Mouse (Mus musculus): Measurements from ENCODE around the gene Frem2. TPM values are rescaled to one million over a fixed set of nuclear protein-coding genes. Genes with fewer than 3 reads are reported as not detected.

Gene Frem2
- polyA plus RNA-seq, 1 experiment from 2014 or later = 2.9 TPM

DNA sequence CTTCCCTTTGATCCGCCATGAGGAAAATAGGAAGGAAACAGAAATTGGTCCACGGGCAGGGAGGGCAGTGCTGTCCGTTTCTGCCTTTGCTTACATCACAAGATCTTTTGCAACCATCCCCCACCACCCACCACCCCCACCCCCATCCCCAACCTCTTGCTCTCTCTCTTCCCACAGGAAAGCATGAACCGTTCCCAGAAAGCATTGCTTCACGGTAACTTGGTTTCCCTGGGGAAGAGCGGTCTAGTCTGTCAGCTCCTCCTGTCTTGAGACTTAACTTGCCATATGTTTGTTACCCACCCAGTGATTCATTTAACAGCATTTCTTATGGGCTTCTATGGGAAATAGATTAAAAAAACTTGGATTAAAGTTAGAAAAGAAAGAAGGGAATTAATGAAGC lies 85.5 kb downstream of the Frem2 start:
- DNase-seq (ENCODE audit: low spot score) = no peak
- Histone ChIP-seq H3K4me1 (no peaks in the 10 kb centered on the region), H3K27me3 (ENCODE audit: low read depth, poor library complexity, severe bottlenecking) (no peaks in the 10 kb centered on the region), H3K36me3 (no peaks in the 10 kb centered on the region), H3K4me3 (no peak overlapping the region), H3K27ac (no peak overlapping the region), H3K9me3 (replicated peaks) (no peaks in the 10 kb centered on the region)
- WGBS = 83% methylated on average over 6 of the region's 6 CpGs

DNA sequence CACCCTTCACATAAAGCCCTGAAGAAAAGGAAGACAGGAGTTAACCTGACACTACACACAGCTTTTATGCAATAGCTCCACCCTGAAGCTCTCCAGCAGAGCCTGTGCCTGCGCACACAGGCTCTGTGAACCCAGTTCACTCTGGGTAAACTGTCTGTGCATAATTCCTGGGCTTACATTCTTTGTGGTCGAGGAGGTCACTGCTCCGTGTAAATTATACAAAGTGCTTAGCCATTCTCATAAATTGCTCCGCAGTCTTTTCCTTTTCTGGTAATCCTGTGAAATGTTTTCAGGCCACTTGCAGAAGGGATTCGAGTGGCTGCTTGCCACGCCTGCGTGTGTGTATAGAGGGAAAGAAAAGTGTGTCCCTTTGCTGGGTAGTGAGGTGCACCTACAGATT lies 92.6 kb downstream of the Frem2 start:
- H3K36me3 ChIP-seq = no peaks in the 10 kb centered on the region
- H3K4me3 ChIP-seq = no peak overlapping the region
- H3K4me1 ChIP-seq = 0 out of 2 replicates have a peak, but pooled peaks cover 3% of the 10 kb centered on the region
- 81% methylated on average over 7 of the region's 7 CpGs for WGBS
- no peak for DNase-seq (ENCODE audit: low spot score)
- H3K27me3 ChIP-seq (ENCODE audit: low read depth, poor library complexity, severe bottlenecking) = no peaks in the 10 kb centered on the region
- no peak overlapping the region for H3K27ac ChIP-seq
- H3K9me3 ChIP-seq (replicated peaks) = no peaks in the 10 kb centered on the region

DNA sequence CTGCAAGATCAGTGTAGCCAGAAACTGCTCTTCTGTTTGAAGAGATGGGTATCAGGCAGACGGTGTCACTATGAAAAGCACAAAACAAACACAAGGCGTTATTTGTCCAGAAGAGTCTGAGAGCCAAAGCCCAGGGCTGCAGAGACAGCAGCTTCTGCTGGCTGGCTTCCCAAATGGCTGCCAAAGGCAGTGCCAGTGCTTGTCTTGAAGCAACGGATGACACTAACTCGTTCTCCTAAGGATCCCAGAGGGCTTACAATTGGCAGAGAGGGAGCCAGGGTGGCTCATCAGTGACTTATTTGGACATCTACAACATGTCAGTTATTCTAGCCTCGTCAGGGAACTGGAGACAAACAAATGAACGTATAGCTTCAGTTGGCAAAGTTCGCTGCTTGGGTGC lies 93.4 kb downstream of the Frem2 start:
- WGBS = 76% methylated on average over 7 of the region's 7 CpGs
- DNase-seq (ENCODE audit: low spot score) = no peak

DNA sequence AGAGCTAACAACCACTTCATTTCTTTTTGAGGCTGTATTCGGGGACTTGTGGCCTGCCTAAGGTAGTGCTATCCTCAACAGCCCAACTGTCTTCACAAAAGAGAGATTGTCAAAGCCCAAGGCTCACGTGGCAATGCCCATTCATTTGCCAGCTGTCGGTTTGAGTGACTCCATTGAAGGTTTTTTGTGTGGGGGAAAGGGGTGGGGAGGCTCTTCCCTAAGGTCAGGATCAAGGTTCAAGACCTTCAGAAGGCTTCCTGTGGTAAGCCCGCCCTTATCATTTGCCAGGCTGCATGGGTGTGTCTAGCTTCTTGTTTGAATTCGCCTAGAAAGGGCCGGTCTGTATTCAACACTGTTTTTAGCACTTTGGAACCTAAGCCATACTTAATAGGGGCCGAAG lies 95.3 kb downstream of the Frem2 start:
- Histone ChIP-seq H3K9me3 (replicated peaks) (no peaks in the 10 kb centered on the region), H3K36me3 (no peaks in the 10 kb centered on the region), H3K4me1 (0 out of 2 replicates have a peak, but pooled peaks cover 9% of the 10 kb centered on the region), H3K27ac (no peak overlapping the region), H3K27me3 (ENCODE audit: low read depth, poor library complexity, severe bottlenecking) (no peaks in the 10 kb centered on the region), H3K4me3 (no peak overlapping the region)
- 82% methylated on average over 7 of the region's 7 CpGs for WGBS
- DNase-seq (ENCODE audit: low spot score) = no peak

More for the DNA sequence above, 93.4 kb downstream of the Frem2 start:
- Histone ChIP-seq H3K4me1 (0 out of 2 replicates have a peak, but pooled peaks cover 8% of the 10 kb centered on the region), H3K36me3 (no peaks in the 10 kb centered on the region), H3K27me3 (ENCODE audit: low read depth, poor library complexity, severe bottlenecking) (no peaks in the 10 kb centered on the region), H3K27ac (no peak overlapping the region), H3K9me3 (replicated peaks) (no peaks in the 10 kb centered on the region), H3K4me3 (no peak overlapping the region)

DNA sequence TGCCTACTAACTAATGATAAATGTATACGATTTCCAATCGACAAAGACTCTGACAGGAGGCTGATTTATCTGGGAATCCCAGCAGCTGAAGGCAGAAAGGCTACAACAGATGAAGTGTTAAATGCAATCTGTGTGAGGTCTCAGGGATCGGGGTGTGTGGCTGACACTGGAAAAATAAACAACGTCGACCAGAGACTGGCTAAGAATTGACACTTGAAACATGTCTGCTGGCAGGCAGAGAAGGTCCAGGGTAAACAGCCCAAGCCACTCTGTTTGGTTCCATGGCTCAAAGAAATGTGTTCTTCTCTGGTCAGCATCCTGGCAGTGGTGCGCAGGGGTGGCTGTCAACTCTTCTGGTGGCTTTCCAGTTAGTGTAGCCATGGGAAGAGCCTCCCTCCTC lies 98.1 kb downstream of the Frem2 start:
- Histone ChIP-seq H3K36me3 (no peaks in the 10 kb centered on the region), H3K4me3 (no peak overlapping the region), H3K27ac (no peak overlapping the region), H3K9me3 (replicated peaks) (no peaks in the 10 kb centered on the region), H3K4me1 (0 out of 2 replicates have a peak, but pooled peaks cover 6% of the 10 kb centered on the region), H3K27me3 (ENCODE audit: low read depth, poor library complexity, severe bottlenecking) (no peaks in the 10 kb centered on the region)
- DNase-seq (ENCODE audit: low spot score) = no peak
- WGBS = 29% methylated on average over 6 of the region's 6 CpGs

DNA sequence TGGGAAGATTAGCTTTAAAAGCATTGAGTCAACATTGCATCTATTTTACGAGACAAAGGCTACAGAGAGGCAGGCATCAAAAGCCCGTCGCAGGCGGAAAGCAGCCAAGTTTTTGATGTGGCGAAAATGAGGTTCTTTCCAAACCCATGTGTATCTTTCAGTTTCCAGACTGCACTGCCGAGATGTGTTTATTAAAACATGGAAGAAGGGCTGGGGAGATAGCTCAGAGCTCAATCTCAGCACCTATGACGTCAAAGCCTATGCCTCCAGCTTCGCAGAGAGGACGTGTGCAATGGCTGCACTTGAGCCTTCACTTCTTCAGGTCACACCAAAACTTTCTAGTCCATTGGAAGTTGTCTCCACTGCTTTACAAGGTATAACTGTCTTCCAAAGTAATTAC lies 98.9 kb downstream of the Frem2 start:
- DNase-seq (ENCODE audit: low spot score) = no peak
- H3K9me3 ChIP-seq (replicated peaks) = no peaks in the 10 kb centered on the region
- H3K27me3 ChIP-seq (ENCODE audit: low read depth, poor library complexity, severe bottlenecking) = no peaks in the 10 kb centered on the region
- no peaks in the 10 kb centered on the region for H3K36me3 ChIP-seq
- 82% methylated on average over 9 of the region's 9 CpGs for WGBS
- 0 out of 2 replicates have a peak, but pooled peaks cover 6% of the 10 kb centered on the region for H3K4me1 ChIP-seq
- no peak overlapping the region for H3K4me3 ChIP-seq
- H3K27ac ChIP-seq = no peak overlapping the region

DNA sequence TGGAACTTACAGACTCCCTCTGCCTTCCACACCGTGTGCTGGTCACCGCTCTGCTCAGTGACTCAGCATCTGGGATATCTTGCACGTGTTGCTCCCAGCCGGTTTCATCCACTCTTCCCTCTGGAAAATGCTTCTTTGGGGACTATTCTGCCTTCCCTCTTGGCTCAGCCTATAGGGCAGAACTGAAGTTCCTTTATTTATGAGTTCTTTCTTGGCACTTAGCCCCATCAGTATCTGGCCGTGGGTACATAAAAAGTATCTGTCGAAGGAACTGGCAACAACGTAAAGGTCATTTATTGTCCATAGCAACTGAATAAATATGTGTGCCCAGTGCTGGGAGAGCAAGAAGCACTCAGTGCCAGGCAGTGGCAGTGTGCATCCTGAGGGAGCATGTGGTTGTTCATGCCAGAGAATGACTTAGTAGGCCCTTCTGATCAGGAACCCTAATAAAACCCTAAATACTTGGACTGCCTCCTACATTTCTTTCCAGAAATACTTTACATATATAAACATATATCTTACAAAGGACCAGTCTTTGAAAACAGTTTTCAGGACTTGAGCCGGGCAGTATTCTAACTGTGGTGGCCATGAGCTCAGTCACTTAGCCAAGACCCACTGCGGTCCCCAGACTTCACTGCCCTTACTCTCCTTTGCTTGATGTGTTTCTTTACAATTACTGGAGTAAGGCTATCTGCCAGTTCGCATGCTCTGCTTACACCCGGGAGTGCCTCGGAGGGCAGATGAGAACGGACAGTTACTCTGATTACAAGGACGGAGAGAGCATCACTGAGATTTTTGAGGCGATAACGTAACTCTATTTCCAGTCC lies 99.6 kb downstream of the Frem2 start:
- no peaks in the 10 kb centered on the region for H3K9me3 ChIP-seq (replicated peaks)
- no peak for DNase-seq (ENCODE audit: low spot score)
- H3K27me3 ChIP-seq (ENCODE audit: low read depth, poor library complexity, severe bottlenecking) = no peaks in the 10 kb centered on the region
- H3K36me3 ChIP-seq = no peaks in the 10 kb centered on the region
- H3K4me3 ChIP-seq = no peak overlapping the region
- no peak overlapping the region for H3K27ac ChIP-seq
- peaks cover 10% of the 10 kb centered on the region; the same call in 1 of the 2 replicates for H3K4me1 ChIP-seq
- WGBS = 87% methylated on average over 16 of the region's 16 CpGs

DNA sequence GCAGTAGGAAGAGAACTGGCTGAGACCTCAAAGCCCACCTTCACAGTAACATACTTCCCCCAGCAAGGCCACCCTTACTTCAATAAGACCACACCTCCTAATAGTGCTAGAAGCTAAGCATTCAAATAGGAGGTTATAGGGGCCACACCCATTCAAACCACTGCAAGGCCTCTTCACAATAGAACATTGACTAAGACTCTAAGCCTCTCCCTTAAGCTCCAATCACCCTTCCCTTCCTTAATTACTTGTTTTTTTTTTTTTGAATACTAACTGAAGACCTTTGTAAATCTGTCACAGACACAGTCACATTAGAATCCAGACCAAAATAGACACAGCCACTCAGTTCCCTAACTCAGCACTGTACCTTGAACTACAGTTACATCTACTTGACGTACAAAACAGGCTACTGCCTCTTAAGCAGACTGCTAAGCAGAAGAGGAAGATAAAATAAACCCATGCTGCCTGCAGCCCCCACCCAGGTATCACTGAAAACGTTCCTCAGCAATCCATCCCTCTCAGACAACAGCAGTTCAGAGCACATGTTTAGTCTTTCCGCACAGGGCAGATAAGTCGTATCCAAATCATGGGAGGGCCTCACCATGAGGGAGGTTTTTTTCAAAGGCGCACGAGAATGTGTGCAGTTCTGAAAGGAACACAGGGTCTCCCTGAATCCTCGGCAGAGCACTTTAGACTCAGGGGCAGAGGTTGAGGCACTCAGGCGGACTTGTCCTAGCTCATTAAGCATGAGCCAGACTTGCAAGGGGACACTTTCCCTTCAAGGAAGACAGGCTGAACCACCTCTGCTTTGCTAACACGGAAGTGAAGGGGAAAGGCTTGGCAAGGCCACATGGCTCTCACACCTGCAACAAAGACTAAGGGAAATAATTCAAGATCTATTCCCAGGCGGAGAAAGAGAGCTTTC lies 101.9 kb downstream of the Frem2 start:
- H3K27me3 ChIP-seq (ENCODE audit: low read depth, poor library complexity, severe bottlenecking) = no peaks in the 10 kb centered on the region
- no peak for DNase-seq (ENCODE audit: low spot score)
- no peaks in the 10 kb centered on the region for H3K36me3 ChIP-seq
- H3K9me3 ChIP-seq (replicated peaks) = no peaks in the 10 kb centered on the region
- WGBS = 74% methylated on average over 10 of the region's 10 CpGs
- peaks cover 13% of the 10 kb centered on the region; the same call in 1 of the 2 replicates for H3K4me1 ChIP-seq
- no peak overlapping the region for H3K4me3 ChIP-seq
- no peak overlapping the region for H3K27ac ChIP-seq

DNA sequence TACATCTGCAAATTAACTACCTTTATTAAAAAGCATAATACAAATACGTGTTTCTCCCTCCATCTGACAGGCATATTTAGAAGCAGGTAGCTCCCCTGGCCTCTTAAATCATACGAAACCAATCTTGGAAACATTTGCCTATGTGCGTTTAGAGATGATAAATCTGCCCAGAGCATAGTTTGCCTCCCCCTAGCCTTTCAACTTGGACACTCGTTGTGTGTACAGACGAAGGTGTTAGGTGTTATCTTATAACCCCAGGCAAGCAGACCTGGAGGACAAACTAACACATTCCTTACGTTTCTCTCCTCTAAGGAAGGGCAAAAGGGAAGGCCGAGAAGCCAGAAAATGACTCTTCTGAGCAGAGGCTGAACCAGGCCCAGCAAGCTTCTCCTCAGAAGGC lies 104.5 kb downstream of the Frem2 start:
- no peak overlapping the region for H3K27ac ChIP-seq
- 62% methylated on average over 7 of the region's 7 CpGs for WGBS
- DNase-seq (ENCODE audit: low spot score) = no peak

DNA sequence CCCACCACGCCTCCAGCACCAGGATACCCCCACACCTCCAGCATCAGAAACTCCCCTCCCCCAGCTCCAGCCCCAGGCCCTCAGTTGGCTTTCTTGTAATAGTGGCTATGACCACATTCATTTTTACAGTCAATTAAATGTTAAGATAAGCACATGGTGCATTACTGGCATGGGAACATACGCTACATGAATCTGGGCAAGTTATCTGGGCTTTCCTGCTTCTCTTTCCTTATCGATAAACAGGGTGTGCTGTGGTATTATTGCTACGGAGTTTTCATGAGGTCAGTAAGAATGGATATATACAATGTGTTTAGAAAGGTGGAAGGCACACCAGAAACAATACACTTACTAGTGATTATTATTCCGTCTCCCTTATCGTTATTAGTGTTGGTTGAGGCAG lies 125.1 kb downstream of the Frem2 start:
- H3K27me3 ChIP-seq (ENCODE audit: low read depth, poor library complexity, severe bottlenecking) = no peaks in the 10 kb centered on the region
- no peaks in the 10 kb centered on the region for H3K9me3 ChIP-seq (replicated peaks)
- DNase-seq (ENCODE audit: low spot score) = no peak
- no peak overlapping the region for H3K4me3 ChIP-seq
- WGBS = 93% methylated on average over 6 of the region's 6 CpGs
- no peak overlapping the region for H3K27ac ChIP-seq
- no peaks in the 10 kb centered on the region for H3K36me3 ChIP-seq
- H3K4me1 ChIP-seq = no peaks in the 10 kb centered on the region

More for the DNA sequence above, 104.5 kb downstream of the Frem2 start:
- Histone ChIP-seq H3K36me3 (no peaks in the 10 kb centered on the region), H3K4me3 (no peak overlapping the region), H3K9me3 (replicated peaks) (no peaks in the 10 kb centered on the region), H3K27me3 (ENCODE audit: low read depth, poor library complexity, severe bottlenecking) (no peaks in the 10 kb centered on the region), H3K4me1 (peaks cover 7% of the 10 kb centered on the region; the same call in 1 of the 2 replicates)

DNA sequence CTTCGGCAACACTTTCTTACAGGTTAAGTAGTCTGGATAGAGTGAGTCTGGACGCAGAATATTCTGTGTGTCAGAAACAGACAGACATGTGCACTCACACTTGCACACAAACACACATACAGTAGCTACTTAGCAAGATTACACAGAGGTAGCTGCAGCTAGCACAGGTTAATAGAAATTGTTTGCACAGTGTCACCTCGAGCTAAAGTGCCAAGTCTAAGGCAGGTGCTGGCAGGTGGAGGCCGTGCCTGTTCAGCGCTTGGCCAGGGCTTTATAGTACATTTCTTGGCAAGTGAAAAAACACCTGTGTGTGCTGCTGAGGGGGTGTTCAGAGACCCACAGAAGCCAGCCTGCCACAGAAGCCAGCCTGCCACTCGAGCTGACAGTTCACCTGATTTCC lies 126.8 kb downstream of the Frem2 start:
- WGBS = 91% methylated on average over 6 of the region's 6 CpGs
- no peak for DNase-seq (ENCODE audit: low spot score)
- no peaks in the 10 kb centered on the region for H3K4me1 ChIP-seq

DNA sequence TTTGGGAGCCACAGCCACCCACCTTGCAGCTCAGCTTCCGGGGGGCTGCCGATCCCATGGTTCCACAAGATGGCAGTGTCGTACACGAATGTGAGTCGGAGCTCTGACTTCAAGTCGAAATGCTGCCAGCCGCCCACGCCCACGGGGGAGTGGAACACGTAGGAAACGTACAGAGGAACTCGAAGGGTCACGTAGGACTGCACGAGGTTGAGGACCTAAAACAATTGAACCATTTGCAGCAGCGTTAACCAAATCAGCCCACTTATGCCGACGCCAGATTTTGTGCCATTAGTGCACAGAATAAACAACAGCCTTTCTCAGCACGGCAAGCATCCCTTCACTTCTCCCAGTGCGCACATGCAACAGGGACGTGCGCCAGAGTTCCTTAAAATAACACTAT lies 131.4 kb downstream of the Frem2 start:
- H3K27me3 ChIP-seq (ENCODE audit: low read depth, poor library complexity, severe bottlenecking) = no peaks in the 10 kb centered on the region
- no peaks in the 10 kb centered on the region for H3K4me1 ChIP-seq
- no peak overlapping the region for H3K27ac ChIP-seq
- H3K9me3 ChIP-seq (replicated peaks) = no peaks in the 10 kb centered on the region
- peak overlapping the region; percentile 42 for H3K4me3 ChIP-seq
- 24% methylated on average over 21 of the region's 21 CpGs for WGBS
- peak; percentile 82 for DNase-seq (ENCODE audit: low spot score)
- H3K36me3 ChIP-seq = no peaks in the 10 kb centered on the region

More for the DNA sequence above, 126.8 kb downstream of the Frem2 start:
- no peak overlapping the region for H3K4me3 ChIP-seq
- no peak overlapping the region for H3K27ac ChIP-seq
- H3K36me3 ChIP-seq = no peaks in the 10 kb centered on the region
- no peaks in the 10 kb centered on the region for H3K27me3 ChIP-seq (ENCODE audit: low read depth, poor library complexity, severe bottlenecking)
- no peaks in the 10 kb centered on the region for H3K9me3 ChIP-seq (replicated peaks)

DNA sequence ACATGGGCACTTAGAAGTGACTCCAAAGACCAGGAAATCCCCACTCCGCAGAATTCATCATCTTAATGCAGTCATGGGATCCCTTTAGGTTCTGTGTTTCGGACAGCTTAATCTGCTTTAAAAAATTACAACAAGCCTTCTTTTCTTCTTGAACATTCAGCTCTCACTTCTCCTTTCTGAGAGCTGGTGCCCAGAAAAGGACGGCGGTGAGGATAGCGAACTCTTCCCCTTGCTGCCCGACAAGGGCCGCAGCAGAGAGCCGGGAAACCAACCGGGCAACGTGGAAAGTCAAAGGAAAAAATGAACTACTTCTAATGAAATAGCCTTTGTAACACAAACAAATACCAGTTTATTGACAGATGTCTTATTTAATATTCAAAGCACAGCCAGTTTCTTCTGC lies 134.4 kb downstream of the Frem2 start:
- Histone ChIP-seq H3K36me3 (no peaks in the 10 kb centered on the region), H3K27me3 (ENCODE audit: low read depth, poor library complexity, severe bottlenecking) (no peaks in the 10 kb centered on the region), H3K9me3 (replicated peaks) (no peaks in the 10 kb centered on the region), H3K4me3 (no peak overlapping the region), H3K27ac (no peak overlapping the region), H3K4me1 (no peaks in the 10 kb centered on the region)
- no peak for DNase-seq (ENCODE audit: low spot score)
- WGBS = 95% methylated on average over 10 of the region's 10 CpGs

All from limb, embryonic 10.5 days (tissue).